Mouse (Mus musculus): Measurements from ENCODE around the gene Gnb5.

The Gnb5 gene

DNA sequence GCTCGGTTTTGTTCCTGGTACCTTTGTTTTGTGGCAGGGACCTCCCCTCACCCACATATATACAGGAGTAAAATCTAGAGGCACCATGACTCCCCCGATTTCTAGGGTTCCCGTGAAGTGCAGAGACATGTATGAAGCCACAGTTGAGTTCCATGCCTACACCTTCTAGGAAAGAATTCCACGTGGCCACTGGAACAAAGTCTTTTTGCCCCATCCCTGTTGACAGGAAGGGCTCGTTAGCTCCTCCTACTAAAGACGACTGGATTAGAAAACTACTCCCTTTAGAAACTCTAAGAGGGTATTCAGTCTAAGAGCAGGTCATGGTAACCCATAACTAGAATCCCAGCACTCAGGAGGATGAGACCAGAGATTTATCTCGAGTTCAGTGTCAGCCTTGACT, 1.8 kb upstream of the Gnb5 start:
- DNase-seq (ENCODE audit: low read depth, low spot score) = no peak

DNA sequence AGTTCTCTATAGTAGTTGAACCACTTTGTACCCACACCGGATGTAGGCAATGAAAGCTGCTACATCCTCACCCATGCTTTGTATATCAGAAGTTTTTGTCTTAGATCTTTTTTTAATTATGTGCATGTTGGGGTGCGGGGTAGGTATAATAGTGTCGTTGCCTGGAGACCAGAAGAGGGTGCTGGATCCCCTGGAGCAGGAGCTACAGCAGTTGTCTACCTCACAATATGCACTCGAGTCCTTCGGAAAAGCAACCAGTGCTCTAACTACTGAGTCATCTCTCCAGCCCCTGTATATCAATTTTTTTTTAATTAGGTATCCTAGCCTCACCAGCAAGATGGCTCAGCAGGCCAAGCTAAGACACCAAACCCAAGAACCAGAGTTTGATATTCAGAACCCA, 927 bp downstream of the Gnb5 start:
- peak; percentile 64 for DNase-seq (ENCODE audit: low read depth, low spot score)

GRCm38 (mm10) chr9:75308621-75309020, 2.5 kb downstream of the Gnb5 start:
- DNase-seq (ENCODE audit: low read depth, low spot score) = no peak

- DNase-seq (ENCODE audit: low read depth, low spot score) = peak; percentile 87
Observed at GRCm38 (mm10) chr9:75312008-75312407, 5.9 kb downstream of the Gnb5 start.

DNA sequence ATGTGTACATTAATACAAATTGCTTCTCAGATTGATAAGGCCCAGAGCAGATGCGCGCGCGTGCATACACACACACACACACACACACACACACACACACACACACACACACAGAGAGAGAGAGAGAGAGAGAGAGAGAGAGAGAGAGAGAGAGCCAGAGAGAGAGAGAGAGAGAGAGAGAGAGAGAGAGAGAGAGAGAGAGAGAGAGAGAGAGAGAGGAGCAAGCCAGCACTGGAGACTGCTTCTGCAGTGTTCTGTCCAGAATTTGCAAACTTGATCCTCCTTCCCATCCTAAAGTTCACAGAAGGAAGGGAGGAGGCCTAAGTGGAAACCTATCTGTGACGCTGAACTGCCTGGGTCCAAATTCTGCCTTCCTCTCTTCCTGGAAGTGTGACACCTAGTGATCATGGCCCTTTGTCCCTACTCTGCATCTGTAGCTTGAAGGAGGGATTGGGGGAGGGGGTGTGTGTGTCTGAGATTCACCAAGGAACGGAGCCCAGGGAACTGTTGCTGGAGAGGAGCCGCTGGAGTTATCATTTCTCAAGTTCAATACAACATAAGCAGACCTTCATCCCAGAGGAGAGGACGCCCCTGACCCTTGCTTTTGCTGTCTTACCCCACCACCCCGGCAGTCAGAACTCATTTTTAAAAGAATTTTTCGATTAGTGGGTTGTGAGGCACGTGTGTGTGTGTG, 7.2 kb downstream of the Gnb5 start:
- peak; percentile 84 for DNase-seq (ENCODE audit: low read depth, low spot score)

DNA sequence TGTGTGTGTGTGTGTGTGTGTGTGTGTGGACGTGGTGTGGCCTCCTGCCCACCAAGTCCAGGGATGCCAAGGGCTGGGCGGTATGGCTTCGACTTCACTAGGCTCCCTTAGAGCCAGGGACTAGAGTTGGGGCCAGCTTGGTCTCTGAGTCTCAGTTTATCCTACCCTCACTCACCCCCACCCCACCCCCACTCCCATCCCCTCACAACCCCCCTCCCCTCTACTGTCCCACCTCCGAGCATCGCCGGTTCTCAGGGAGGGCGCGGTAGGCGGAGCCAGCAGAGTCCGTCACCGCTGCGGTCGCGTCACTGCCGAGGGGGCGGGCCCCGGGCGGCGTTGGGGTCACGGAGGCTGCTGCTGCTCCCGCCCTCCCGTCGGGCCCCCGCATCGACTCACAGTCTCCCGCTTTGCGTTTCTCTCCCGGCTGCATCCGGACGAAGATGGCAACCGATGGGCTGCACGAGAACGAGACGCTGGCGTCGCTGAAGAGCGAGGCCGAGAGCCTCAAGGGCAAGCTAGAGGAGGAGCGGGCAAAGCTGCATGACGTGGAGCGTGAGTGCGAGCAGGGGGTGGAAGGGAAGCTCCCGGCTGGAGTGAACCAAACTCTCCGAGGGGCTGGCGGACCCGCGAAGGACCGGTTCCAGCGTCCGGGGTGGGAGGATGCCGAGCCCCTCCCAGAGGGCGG, 7.9 kb downstream of the Gnb5 start:
- peak; percentile 91 for DNase-seq (ENCODE audit: low read depth, low spot score)

DNA sequence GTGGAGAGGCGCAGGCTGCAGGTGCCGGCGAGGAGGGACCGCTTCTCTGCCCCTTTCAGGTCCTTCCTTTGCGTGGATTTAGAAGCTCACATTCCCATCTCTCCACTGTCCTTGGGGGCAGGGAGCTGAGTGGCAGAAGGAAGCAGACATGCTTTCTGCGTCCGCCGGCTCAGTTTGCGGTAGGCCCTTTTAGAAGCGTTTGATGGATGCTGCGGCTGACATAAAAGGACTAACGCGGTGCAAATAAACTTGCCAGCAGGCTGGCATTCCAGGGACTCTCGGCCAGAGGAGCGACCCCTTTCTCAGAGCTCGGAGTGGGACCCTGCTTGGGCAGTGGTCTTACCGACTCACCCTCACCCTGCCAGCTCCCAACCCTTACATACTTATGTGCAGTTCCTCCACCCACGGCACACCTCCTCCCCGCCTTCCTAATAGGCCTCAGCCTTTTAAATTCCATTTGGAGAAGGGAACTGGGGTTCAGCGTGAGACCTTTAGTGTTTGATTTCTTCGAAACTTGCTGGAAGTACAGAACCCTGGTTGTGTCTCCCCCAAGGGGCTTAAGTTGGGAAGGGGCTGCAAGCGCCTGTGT, 8.5 kb downstream of the Gnb5 start:
- peak; percentile 54 for DNase-seq (ENCODE audit: low read depth, low spot score)

- DNase-seq (ENCODE audit: low read depth, low spot score) = peak; percentile 52
Observed at GRCm38 (mm10) chr9:75315238-75315637, 9.2 kb downstream of the Gnb5 start.

- DNase-seq (ENCODE audit: low read depth, low spot score) = no peak
Observed at GRCm38 (mm10) chr9:75316771-75317170, 10.7 kb downstream of the Gnb5 start.

GRCm38 (mm10) chr9:75318196-75318595, 12.1 kb downstream of the Gnb5 start:
- DNase-seq (ENCODE audit: low read depth, low spot score) = no peak

GRCm38 (mm10) chr9:75319365-75319764, 13.3 kb downstream of the Gnb5 start:
- peak; percentile 84 for DNase-seq (ENCODE audit: low read depth, low spot score)

- peak; percentile 93 for DNase-seq (ENCODE audit: low read depth, low spot score)
Observed at GRCm38 (mm10) chr9:75322099-75322885, 16.2 kb downstream of the Gnb5 start.

DNA sequence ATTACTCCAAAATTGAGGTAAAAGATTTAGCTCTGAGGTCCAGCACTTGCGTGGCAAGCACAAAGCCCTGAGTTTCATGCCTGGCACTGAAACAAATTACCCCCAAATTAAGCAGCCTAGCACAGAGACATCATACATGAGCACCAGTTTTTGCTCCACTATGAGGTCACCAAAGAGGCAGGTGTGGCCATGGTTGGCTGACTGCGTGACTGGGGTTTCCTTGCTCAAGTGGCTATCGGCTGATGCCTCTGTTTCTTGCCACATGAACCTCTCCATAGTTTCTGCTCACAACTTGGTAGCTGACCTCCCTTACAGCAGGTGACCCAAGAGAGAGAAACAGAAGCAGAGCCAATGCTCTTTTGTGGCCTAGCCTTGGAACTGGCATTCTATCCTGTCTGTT, 22.0 kb downstream of the Gnb5 start:
- DNase-seq (ENCODE audit: low read depth, low spot score) = no peak

- peak; percentile 85 for DNase-seq (ENCODE audit: low read depth, low spot score)
Observed at GRCm38 (mm10) chr9:75330821-75331220, 24.7 kb downstream of the Gnb5 start.

- DNase-seq (ENCODE audit: low read depth, low spot score) = no peak
Observed at GRCm38 (mm10) chr9:75334440-75334839, 28.4 kb downstream of the Gnb5 start.

DNA sequence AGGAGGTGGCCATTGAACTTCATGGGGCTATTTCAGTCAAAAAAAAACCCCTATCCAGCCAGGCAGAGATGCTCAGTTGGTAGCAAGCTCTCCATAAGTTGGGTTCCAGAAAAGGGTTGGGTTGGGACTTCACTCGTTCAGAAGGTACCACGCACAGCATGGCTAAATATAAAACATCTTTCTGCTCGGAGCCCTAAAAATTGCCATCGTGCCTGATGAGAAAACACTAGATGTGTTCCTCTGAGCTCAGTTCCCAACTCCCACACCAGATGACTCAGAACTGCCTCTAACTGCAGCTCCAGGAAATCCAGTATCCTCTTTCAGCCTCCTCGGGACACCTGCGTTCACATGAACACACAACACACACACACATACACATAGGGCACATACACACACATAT, 31.9 kb downstream of the Gnb5 start:
- peak; percentile 96 for DNase-seq (ENCODE audit: low read depth, low spot score)

DNA sequence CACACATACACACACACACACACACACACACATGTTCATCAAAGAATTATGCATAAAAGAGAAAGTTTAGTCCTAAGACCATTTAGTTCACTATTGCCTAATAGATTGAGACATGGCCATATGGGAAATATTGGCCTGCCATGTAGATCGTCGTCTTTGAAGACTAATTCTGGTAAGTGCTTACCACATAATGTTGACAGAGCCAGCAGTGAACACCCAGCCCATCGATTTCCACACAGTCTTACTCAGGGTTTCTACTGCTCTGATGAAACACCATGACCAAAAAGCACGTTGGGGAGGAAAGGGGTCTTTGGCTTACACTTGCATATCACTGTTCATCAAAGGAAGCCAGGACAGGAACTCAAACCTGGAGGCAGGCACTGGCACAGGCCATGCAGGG, 36.3 kb downstream of the Gnb5 start:
- DNase-seq (ENCODE audit: low read depth, low spot score) = no peak

DNA sequence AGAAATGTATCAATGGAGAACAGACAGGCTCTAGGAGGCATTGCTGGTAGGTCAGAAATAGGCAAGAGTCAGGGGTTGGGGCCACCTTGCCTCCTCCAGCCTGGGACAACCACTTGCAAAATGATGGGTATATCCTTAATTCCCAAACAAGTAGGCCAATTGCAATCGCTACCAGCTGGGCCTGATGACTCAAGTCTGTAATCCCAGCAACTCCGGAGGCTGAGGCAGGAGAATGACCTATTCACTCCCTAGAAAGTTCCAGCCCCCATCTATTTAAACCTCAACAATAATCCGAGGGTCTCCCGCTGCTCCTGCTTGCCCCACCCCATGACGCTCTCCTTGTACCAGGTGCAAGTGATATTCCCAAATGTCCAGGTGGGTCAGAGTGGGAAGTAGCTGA, 41.4 kb downstream of the Gnb5 start, which contains the start of gene Bcl2l10:
TSS of gene Bcl2l10 (plus strand) at position 301 of the 400 bp plus-strand sequence.
- DNase-seq (ENCODE audit: low read depth, low spot score) = no peak

- DNase-seq (ENCODE audit: low read depth, low spot score) = peak; percentile 42
Observed at GRCm38 (mm10) chr9:75348066-75348465, 42.0 kb downstream of the Gnb5 start.

DNA sequence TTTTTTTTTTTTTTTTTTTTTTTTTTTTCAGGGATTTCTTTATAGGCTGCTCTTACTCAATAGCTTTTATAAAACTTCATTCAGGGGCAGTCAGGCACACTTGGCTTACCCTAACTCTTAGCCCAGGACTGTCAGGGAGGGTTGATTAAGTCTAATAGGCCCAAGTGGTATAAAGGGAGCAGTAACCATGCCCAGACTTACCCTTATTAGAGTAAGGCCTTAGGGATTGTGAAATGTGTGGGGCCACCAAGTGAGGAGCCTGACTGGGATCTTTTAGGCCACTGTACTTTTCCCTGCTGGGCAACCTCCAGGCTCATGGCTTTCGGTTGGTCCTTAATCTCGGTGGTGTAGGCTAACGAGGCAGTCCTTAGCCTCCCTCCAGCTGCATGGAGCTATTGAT, 42.6 kb downstream of the Gnb5 start:
- DNase-seq (ENCODE audit: low read depth, low spot score) = no peak

GRCm38 (mm10) chr9:75353094-75353493, 47.0 kb downstream of the Gnb5 start:
- DNase-seq (ENCODE audit: low read depth, low spot score) = peak; percentile 77

DNA sequence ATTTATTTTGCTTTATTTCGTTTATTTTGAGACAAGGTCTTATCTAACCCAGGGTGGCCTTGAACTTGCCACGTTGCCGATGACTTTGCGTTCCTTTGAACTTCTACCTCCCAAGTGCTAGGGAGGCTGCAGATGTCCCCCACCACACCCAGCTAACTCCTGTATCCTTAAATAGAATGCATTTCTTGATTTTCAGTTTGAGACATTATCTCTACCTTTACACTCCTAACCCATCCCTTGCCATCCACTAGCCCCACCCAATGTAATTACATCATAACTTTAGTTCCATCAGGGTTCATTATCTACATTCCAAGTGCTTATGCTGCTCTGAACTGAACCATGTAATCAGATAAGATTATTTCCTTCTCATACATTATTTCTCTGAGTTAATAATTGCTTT, 49.7 kb downstream of the Gnb5 start:
- no peak for DNase-seq (ENCODE audit: low read depth, low spot score)
